Mouse (Mus musculus): ENCODE measurements around the gene Tnfrsf1a. TPM values are rescaled to one million over a fixed set of nuclear protein-coding genes. Genes with fewer than 3 reads are reported as not detected.

The Tnfrsf1a gene
- polyA plus RNA-seq, 1 experiment, result 21.0 TPM

- no peak for TF ChIP-seq POLR2A (IDR thresholded peaks at IDR 0.05; ENCODE audit: control insufficient read depth, low read depth, low read length)
- no peak for TF ChIP-seq CTCF (IDR thresholded peaks at IDR 0.05; ENCODE audit: control insufficient read depth, insufficient read depth, insufficient replicate concordance, low read depth, low read length)
- Histone ChIP-seq H3K4me3 (ENCODE audit: control insufficient read depth, low read depth, low read length) (no peak overlapping the region), H3K36me3 (ENCODE audit: control insufficient read depth, insufficient read depth, low read length) (no peaks in the 10 kb centered on the region), H3K27me3 (ENCODE audit: control insufficient read depth, insufficient read depth, low read length) (no peaks in the 10 kb centered on the region), H3K4me1 (ENCODE audit: control insufficient read depth, insufficient read depth, low read length) (peaks cover 2% of the 10 kb centered on the region; the same call in 1 of the 2 replicates), H3K27ac (ENCODE audit: control insufficient read depth, insufficient read depth, low read depth, low read length) (no peak overlapping the region)
Measured at GRCm38 (mm10) chr6:125340244-125340643, 8.9 kb upstream of the Tnfrsf1a start.

- H3K27me3 ChIP-seq (ENCODE audit: control insufficient read depth, insufficient read depth, low read length), result no peaks in the 10 kb centered on the region
- no peak for TF ChIP-seq POLR2A (IDR thresholded peaks at IDR 0.05; ENCODE audit: control insufficient read depth, low read depth, low read length)
- no peak for TF ChIP-seq CTCF (IDR thresholded peaks at IDR 0.05; ENCODE audit: control insufficient read depth, insufficient read depth, insufficient replicate concordance, low read depth, low read length)
- no peak overlapping the region for H3K4me3 ChIP-seq (ENCODE audit: control insufficient read depth, low read depth, low read length)
- peaks cover 2% of the 10 kb centered on the region; the same call in 1 of the 2 replicates for H3K4me1 ChIP-seq (ENCODE audit: control insufficient read depth, insufficient read depth, low read length)
- no peak overlapping the region for H3K27ac ChIP-seq (ENCODE audit: control insufficient read depth, insufficient read depth, low read depth, low read length)
- H3K36me3 ChIP-seq (ENCODE audit: control insufficient read depth, insufficient read depth, low read length), result no peaks in the 10 kb centered on the region
Measured at GRCm38 (mm10) chr6:125342198-125342597, 7.0 kb upstream of the Tnfrsf1a start.

GRCm38 (mm10) chr6:125344084-125344483 is 5.1 kb upstream of the Tnfrsf1a start:
- Histone ChIP-seq H3K36me3 (ENCODE audit: control insufficient read depth, insufficient read depth, low read length) (no peaks in the 10 kb centered on the region), H3K27ac (ENCODE audit: control insufficient read depth, insufficient read depth, low read depth, low read length) (no peak overlapping the region), H3K4me3 (ENCODE audit: control insufficient read depth, low read depth, low read length) (no peak overlapping the region), H3K27me3 (ENCODE audit: control insufficient read depth, insufficient read depth, low read length) (no peaks in the 10 kb centered on the region), H3K4me1 (ENCODE audit: control insufficient read depth, insufficient read depth, low read length) (peaks cover 6% of the 10 kb centered on the region)
- TF ChIP-seq CTCF (IDR thresholded peaks at IDR 0.05; ENCODE audit: control insufficient read depth, insufficient read depth, insufficient replicate concordance, low read depth, low read length) (no peak), POLR2A (IDR thresholded peaks at IDR 0.05; ENCODE audit: control insufficient read depth, low read depth, low read length) (no peak)

- TF ChIP-seq CTCF (IDR thresholded peaks at IDR 0.05; ENCODE audit: control insufficient read depth, insufficient read depth, insufficient replicate concordance, low read depth, low read length), result no peak
- TF ChIP-seq POLR2A (IDR thresholded peaks at IDR 0.05; ENCODE audit: control insufficient read depth, low read depth, low read length), result no peak
- Histone ChIP-seq H3K27me3 (ENCODE audit: control insufficient read depth, insufficient read depth, low read length) (no peaks in the 10 kb centered on the region), H3K36me3 (ENCODE audit: control insufficient read depth, insufficient read depth, low read length) (no peaks in the 10 kb centered on the region), H3K4me3 (ENCODE audit: control insufficient read depth, low read depth, low read length) (no peak overlapping the region), H3K4me1 (ENCODE audit: control insufficient read depth, insufficient read depth, low read length) (peaks cover 14% of the 10 kb centered on the region), H3K27ac (ENCODE audit: control insufficient read depth, insufficient read depth, low read depth, low read length) (no peak overlapping the region)
Measured at GRCm38 (mm10) chr6:125344866-125345265, 4.3 kb upstream of the Tnfrsf1a start.

GRCm38 (mm10) chr6:125345625-125346024 is 3.5 kb upstream of the Tnfrsf1a start:
- H3K36me3 ChIP-seq (ENCODE audit: control insufficient read depth, insufficient read depth, low read length), result no peaks in the 10 kb centered on the region
- H3K4me1 ChIP-seq (ENCODE audit: control insufficient read depth, insufficient read depth, low read length), result peaks cover 21% of the 10 kb centered on the region
- no peaks in the 10 kb centered on the region for H3K27me3 ChIP-seq (ENCODE audit: control insufficient read depth, insufficient read depth, low read length)
- TF ChIP-seq CTCF (IDR thresholded peaks at IDR 0.05; ENCODE audit: control insufficient read depth, insufficient read depth, insufficient replicate concordance, low read depth, low read length) (no peak), POLR2A (IDR thresholded peaks at IDR 0.05; ENCODE audit: control insufficient read depth, low read depth, low read length) (no peak)
- H3K27ac ChIP-seq (ENCODE audit: control insufficient read depth, insufficient read depth, low read depth, low read length), result no peak overlapping the region
- no peak overlapping the region for H3K4me3 ChIP-seq (ENCODE audit: control insufficient read depth, low read depth, low read length)

- H3K4me3 ChIP-seq (ENCODE audit: control insufficient read depth, low read depth, low read length), result no peak overlapping the region
- H3K27me3 ChIP-seq (ENCODE audit: control insufficient read depth, insufficient read depth, low read length), result no peaks in the 10 kb centered on the region
- peaks cover 22% of the 10 kb centered on the region for H3K4me1 ChIP-seq (ENCODE audit: control insufficient read depth, insufficient read depth, low read length)
- H3K36me3 ChIP-seq (ENCODE audit: control insufficient read depth, insufficient read depth, low read length), result no peaks in the 10 kb centered on the region
- no peak overlapping the region for H3K27ac ChIP-seq (ENCODE audit: control insufficient read depth, insufficient read depth, low read depth, low read length)
- no peak for TF ChIP-seq POLR2A (IDR thresholded peaks at IDR 0.05; ENCODE audit: control insufficient read depth, low read depth, low read length)
- TF ChIP-seq CTCF (IDR thresholded peaks at IDR 0.05; ENCODE audit: control insufficient read depth, insufficient read depth, insufficient replicate concordance, low read depth, low read length), result no peak
Measured at GRCm38 (mm10) chr6:125346029-125346428, 3.1 kb upstream of the Tnfrsf1a start.

GRCm38 (mm10) chr6:125349575-125350230 is 541 bp downstream of the Tnfrsf1a start:
- no peaks in the 10 kb centered on the region for H3K27me3 ChIP-seq (ENCODE audit: control insufficient read depth, insufficient read depth, low read length)
- H3K4me3 ChIP-seq (ENCODE audit: control insufficient read depth, low read depth, low read length), result peak overlapping the region; percentile 73
- H3K4me1 ChIP-seq (ENCODE audit: control insufficient read depth, insufficient read depth, low read length), result peaks cover 34% of the 10 kb centered on the region
- no peaks in the 10 kb centered on the region for H3K36me3 ChIP-seq (ENCODE audit: control insufficient read depth, insufficient read depth, low read length)
- TF ChIP-seq POLR2A (IDR thresholded peaks at IDR 0.05; ENCODE audit: control insufficient read depth, low read depth, low read length), result no peak
- no peak for TF ChIP-seq CTCF (IDR thresholded peaks at IDR 0.05; ENCODE audit: control insufficient read depth, insufficient read depth, insufficient replicate concordance, low read depth, low read length)
- peak overlapping the region; percentile 89 for H3K27ac ChIP-seq (ENCODE audit: control insufficient read depth, insufficient read depth, low read depth, low read length)
